Mouse (Mus musculus): ENCODE measurements around the gene Plekha7. TPM values are rescaled to one million over a fixed set of nuclear protein-coding genes. Genes with fewer than 3 reads are reported as not detected.
"Not testable (repeated sequence)": the region's sequence is repeated elsewhere in the genome, so short reads cannot be mapped to it uniquely, and the experiment has no call there.

The Plekha7 gene
- polyA plus RNA-seq, 1 experiment from 2014 or later, result 10.4 TPM

DNA sequence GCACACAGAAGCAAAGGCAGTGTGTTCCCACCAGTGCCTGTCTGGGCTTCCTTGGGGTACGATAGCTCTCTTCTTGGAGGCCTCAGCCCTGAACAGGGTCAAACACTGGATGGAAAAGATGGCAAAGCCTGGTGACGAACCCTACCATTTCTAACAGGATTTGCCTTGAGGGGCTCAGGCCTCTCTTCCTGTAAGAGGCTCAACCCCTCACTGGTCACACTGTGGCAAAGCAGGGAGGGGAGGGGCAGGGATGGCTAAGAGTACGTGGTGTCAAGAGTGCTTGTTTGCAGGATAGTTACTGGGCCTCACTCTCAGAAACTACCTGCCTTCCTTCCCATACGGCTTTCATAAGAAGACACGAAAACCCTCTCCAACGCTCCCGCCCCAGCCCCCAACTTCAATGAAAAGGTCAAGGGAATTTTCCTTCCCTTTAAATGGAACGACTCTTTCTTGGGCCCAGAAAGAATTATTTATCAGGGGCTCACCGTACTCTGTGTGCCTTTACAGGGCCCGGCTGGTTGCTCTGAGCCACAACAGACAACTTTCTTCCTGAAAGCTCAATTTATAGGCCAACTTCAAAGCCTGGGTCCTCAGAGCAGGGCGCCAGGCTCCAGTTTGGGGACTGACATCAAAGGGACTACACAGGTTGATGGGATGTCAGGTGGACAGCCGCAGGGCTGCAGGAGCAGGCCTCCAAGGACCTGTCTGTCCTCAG lies 192.8 kb downstream of the Plekha7 start:
- no peak for ATAC-seq (ENCODE audit: low FRiP score, low read depth)
- 68% methylated on average over 12 of the region's 12 CpGs for WGBS

DNA sequence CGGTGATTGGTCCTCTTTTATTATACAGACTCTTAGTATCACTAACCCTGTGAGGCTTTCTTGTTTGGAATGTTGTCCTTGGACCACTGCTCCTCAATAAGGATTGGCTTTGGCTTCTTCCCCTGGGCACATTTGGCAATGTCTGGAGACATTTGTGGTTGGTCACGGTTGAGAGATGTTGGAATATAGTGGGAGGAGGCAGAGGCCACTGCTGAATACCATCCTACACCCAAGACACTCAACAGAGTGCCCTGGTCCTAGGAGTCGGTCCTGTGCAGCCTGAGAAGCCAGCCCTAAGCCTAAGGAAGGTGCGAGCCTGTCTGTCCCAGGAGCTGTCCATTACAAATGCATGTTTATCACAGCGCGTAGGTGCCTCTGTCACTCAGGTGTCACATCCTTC lies 196.6 kb downstream of the Plekha7 start:
- WGBS, result 91% methylated on average over 6 of the region's 6 CpGs
- Histone ChIP-seq H3K4me3 (no peak overlapping the region), H3K4me1 (no peaks in the 10 kb centered on the region), H3K4me2 (replicated peaks) (no peak overlapping the region), H3K9ac (no peak overlapping the region), H3K27ac (no peak overlapping the region), H3K9me3 (no peaks in the 10 kb centered on the region), H3K36me3 (peaks cover 10% of the 10 kb centered on the region), H3K27me3 (replicated peaks) (no peaks in the 10 kb centered on the region)
- no peak for ATAC-seq (ENCODE audit: low FRiP score, low read depth)

More for the DNA sequence above, 192.8 kb downstream of the Plekha7 start:
- no peak overlapping the region for H3K4me2 ChIP-seq (replicated peaks)
- H3K9ac ChIP-seq, result no peak overlapping the region
- no peaks in the 10 kb centered on the region for H3K9me3 ChIP-seq
- no peaks in the 10 kb centered on the region for H3K27me3 ChIP-seq (replicated peaks)
- H3K27ac ChIP-seq, result no peak overlapping the region
- H3K36me3 ChIP-seq, result no peaks in the 10 kb centered on the region
- no peak overlapping the region for H3K4me3 ChIP-seq
- H3K4me1 ChIP-seq, result no peaks in the 10 kb centered on the region

DNA sequence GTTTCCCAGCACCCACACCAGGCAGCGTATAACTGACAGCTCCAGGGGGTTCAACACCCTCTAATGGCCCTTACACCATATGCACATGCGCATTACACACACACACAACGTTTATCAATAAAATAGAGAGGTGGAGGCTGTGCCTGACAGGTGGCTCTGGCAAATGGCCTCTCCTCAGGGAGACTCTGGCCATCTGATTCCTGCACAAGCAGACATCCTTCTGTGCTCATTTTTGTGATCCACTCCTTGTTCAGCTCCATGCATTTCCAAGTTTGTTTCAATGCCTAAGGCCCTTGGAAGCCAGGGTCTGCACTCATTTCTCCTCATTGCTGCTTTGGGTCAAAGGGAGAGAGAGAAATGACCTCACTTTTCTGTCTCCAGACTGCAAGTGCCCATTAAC lies 197.5 kb downstream of the Plekha7 start:
- Histone ChIP-seq H3K9me3 (no peaks in the 10 kb centered on the region), H3K4me1 (no peaks in the 10 kb centered on the region), H3K27me3 (replicated peaks) (no peaks in the 10 kb centered on the region), H3K27ac (no peak overlapping the region), H3K4me2 (replicated peaks) (no peak overlapping the region), H3K9ac (no peak overlapping the region), H3K36me3 (peaks cover 19% of the 10 kb centered on the region), H3K4me3 (no peak overlapping the region)
- no peak for ATAC-seq (ENCODE audit: low FRiP score, low read depth)
- WGBS, result 76% methylated on average over 3 of the region's 3 CpGs

DNA sequence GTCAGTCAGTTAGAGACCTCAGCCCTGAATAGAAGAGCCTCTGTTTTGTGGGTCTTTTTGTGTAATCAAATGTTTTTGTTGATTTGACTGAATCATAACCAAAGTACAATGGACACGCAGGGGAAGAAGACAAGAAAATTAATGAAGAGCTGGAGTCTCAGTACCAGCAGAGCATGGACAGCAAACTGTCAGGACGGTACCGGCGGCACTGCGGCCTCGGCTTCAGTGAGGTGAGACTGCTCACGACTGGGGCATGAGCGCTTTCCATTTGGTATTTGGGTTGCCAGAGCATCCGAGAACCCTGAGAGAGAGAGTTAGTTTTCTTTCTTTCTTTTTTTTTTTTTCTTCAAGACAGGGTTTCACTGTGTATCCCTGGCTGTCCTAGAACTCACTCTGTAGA lies 205.1 kb downstream of the Plekha7 start:
- no peaks in the 10 kb centered on the region for H3K9me3 ChIP-seq
- no peak overlapping the region for H3K27ac ChIP-seq
- H3K4me1 ChIP-seq, result no peaks in the 10 kb centered on the region
- no peak for ATAC-seq (ENCODE audit: low FRiP score, low read depth)
- peaks cover 64% of the 10 kb centered on the region for H3K36me3 ChIP-seq
- no peaks in the 10 kb centered on the region for H3K27me3 ChIP-seq (replicated peaks)
- H3K9ac ChIP-seq, result no peak overlapping the region
- H3K4me3 ChIP-seq, result no peak overlapping the region
- H3K4me2 ChIP-seq (replicated peaks), result no peak overlapping the region
- WGBS, result 94% methylated on average over 9 of the region's 9 CpGs

DNA sequence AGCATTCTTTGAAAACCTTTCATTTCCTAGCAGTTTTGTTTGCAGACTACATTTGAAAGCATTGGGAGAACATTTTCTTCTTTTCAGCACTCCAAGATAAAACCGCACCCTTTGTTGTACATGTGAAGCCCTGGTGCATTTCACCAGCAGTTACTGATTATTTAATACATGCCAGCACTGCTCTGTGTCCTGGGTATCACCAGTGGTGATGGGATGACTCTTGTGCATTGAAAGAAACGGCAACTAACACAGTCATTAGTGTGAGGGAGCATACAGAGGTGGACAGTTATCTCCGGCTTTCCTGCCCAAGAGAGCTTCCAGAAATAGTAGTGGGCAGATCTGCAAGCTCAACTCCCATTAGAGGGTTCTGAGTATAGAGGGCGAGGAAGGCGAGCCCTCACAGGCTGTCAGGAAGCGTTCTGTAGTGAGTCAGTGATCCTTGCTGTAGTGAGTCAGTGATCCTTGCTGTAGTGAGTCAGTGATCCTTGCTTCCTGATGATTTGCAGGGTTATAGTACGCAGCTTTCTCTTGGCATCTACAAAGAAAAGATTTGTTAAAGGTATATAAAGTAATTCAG lies 208.1 kb downstream of the Plekha7 start:
- Histone ChIP-seq H3K4me3 (no peak overlapping the region), H3K9me3 (no peaks in the 10 kb centered on the region), H3K4me1 (peaks cover 12% of the 10 kb centered on the region), H3K27me3 (replicated peaks) (no peaks in the 10 kb centered on the region), H3K27ac (no peak overlapping the region), H3K4me2 (replicated peaks) (no peak overlapping the region), H3K9ac (no peak overlapping the region), H3K36me3 (peaks cover 39% of the 10 kb centered on the region)
- no peak for ATAC-seq (ENCODE audit: low FRiP score, low read depth)
- WGBS, result 90% methylated on average over 7 of the region's 7 CpGs

DNA sequence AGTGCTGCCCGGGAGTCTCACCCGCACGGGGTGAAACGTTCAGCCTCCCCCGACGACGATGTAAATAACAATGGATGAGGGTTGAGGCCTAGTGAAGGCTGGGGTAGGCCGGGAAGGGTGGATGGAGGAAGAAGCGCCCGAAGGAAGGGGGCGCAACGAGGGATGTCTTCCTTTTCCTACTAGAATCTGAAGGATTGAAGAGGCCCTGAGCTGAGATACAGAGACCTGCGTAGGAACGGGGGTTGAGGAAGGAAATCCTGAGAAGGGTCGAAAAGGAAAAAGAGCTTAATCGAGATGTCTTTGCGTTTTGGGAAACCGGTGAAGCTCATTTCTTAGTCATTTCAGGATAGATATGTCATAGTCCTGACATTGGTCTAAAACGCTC lies 214.7 kb downstream of the Plekha7 start:
- peaks cover 22% of the 10 kb centered on the region for H3K4me1 ChIP-seq
- H3K4me2 ChIP-seq (replicated peaks), result peak overlapping the region; percentile 83
- H3K36me3 ChIP-seq, result no peaks in the 10 kb centered on the region
- WGBS, result under 1% methylated on average over 19 of the region's 19 CpGs
- H3K9ac ChIP-seq, result peak overlapping the region; percentile 78
- no peaks in the 10 kb centered on the region for H3K27me3 ChIP-seq (replicated peaks)
- ATAC-seq (ENCODE audit: low FRiP score, low read depth), result peak; percentile 84
- H3K27ac ChIP-seq, result peak overlapping the region; percentile 82
- H3K9me3 ChIP-seq, result no peaks in the 10 kb centered on the region
- H3K4me3 ChIP-seq, result peak overlapping the region; percentile 61

DNA sequence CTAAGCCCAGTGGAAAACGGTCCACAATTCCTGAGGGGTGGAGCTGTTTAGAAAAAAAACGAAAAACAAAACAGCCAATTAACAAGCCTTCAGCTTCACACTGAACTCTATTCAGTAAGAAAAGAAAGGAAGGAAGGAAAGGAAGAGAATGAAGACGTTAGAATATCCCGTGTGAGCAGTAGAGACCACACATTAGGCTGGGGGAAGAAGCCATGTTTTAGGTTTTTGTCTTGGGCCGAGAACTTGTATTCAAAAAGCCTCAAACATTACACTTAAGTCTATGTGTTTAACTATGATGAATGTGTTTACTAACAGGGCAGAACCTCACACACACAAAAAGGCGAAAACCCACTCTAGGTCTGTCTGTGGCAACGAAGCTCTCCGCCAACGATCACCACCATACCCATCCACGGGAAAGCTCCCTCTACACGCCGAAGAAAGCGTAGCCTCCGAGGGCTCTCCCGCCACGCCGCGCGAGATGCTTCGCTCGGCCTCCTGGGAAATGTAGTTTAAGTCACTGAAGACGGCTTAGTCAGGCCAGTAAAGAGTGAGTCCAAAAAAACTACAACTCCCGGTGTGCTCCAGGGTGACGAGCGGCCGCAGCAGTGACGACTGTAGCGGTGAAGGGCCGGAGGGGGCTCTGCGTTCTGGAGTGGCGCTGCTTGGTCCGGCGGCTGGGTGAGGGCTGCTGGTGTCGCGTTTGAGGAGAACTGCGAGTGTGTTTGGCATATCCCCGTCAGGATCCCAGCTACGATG lies 215.3 kb downstream of the Plekha7 start:
- Histone ChIP-seq H3K4me3 (peak overlapping the region; percentile 61), H3K9ac (peak overlapping the region; percentile 78), H3K36me3 (no peaks in the 10 kb centered on the region), H3K9me3 (no peaks in the 10 kb centered on the region), H3K27me3 (replicated peaks) (no peaks in the 10 kb centered on the region), H3K4me2 (replicated peaks) (peak overlapping the region; percentile 83), H3K4me1 (peaks cover 22% of the 10 kb centered on the region), H3K27ac (peak overlapping the region; percentile 82)
- under 1% methylated on average over 38 of the region's 38 CpGs for WGBS
- ATAC-seq (ENCODE audit: low FRiP score, low read depth), result peak; percentile 100

DNA sequence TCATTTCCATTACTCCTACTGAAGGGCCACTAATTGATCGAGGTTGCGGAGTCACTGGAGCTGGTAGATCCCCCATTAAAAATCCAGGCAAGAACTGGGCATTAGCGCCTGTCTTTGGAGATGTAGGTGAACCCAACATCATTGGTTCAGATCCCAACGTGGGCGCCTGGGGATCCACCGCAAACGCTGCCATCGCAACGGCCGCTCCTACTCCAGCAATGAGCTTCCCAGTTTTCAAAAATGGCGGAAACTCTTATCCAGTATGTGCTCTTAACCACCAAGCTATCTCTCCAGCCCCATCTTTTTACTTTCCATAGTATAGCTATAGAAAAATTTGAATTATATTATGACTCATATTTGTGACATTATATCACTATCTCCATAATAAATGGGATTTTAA lies 223.8 kb downstream of the Plekha7 start, which contains the start of gene Gm4353:
Gene Gm4353 (minus strand): TSS at position 270 of the 400 bp plus-strand sequence.
- not testable (repeated sequence) for ATAC-seq (ENCODE audit: low FRiP score, low read depth); H3K27me3 ChIP-seq (replicated peaks); H3K4me3 ChIP-seq; H3K4me1 ChIP-seq; H3K9me3 ChIP-seq; H3K36me3 ChIP-seq; H3K4me2 ChIP-seq (replicated peaks); H3K9ac ChIP-seq; H3K27ac ChIP-seq
- 97% methylated on average over 11 of the region's 11 CpGs for WGBS

Other genes starting within 250 kb of the Plekha7 start
- gene Gm4353, start 223.7 kb downstream of the Plekha7 start, polyA plus RNA-seq (2016; fragmentation: Nextera tagmentation; extraction: Ambion mirVana), result 0.40 and 1.3 TPM in 2 replicates
- gene Rps13, start 25.8 kb upstream of the Plekha7 start, polyA plus RNA-seq (2016; fragmentation: Nextera tagmentation; extraction: Ambion mirVana), result 610 and 641 TPM in 2 replicates
- 25.4 and 26.2 TPM in 2 replicates for gene Pik3c2a, start 135.1 kb upstream of the Plekha7 start, polyA plus RNA-seq (2016; fragmentation: Nextera tagmentation; extraction: Ambion mirVana)
- gene Nucb2, start 196.0 kb upstream of the Plekha7 start, polyA plus RNA-seq (2016; fragmentation: Nextera tagmentation; extraction: Ambion mirVana), result 14.9 and 16.4 TPM in 2 replicates

All from neural tube, embryonic 12.5 days (tissue).